Mouse (Mus musculus) limb, embryonic 14.5 days (tissue): ENCODE results near the gene Tom1l1. TPM values are rescaled to one million over a fixed set of nuclear protein-coding genes. Genes with fewer than 3 reads are reported as not detected.
A peak's percentile ranks its signal among the peaks of the same experiment; 100 is the strongest.

Experiments used
- ATAC-seq: fragments of 200-750 bp; cut with Nextera tagmentation; 2 replicates; pipeline ENCODE4 v1.8.0; 2017; ENCODE audit warnings: low read depth, moderate number of reproducible peaks, moderate TSS enrichment; ENCODE audit not compliant: low FRiP score
- DNase-seq: peaks from one replicate; pipeline ENCODE4 v3.0.0-alpha.2; 2015; ENCODE audit warnings: low spot score
- H3K27ac ChIP-seq: fragments of 300-500 bp; sonication (generic); replicated peaks from 2 replicates; pipeline ENCODE4 v1.5.1; 2014; ENCODE audit warnings: low read depth, mild to moderate bottlenecking, low read length, moderate library complexity, mixed read lengths
- H3K27me3 ChIP-seq: fragments of 300-500 bp; sonication (generic); 2 replicates; pipeline ENCODE4 v1.6.1; 2014; ENCODE audit warnings: low read length, mixed read lengths; ENCODE audit not compliant: control insufficient read depth, insufficient read depth
- H3K36me3 ChIP-seq: fragments of 300-500 bp; sonication (generic); 2 replicates; pipeline ENCODE4 v1.6.1; 2014; ENCODE audit warnings: mild to moderate bottlenecking, low read length, moderate library complexity, mixed read lengths; ENCODE audit not compliant: control insufficient read depth, insufficient read depth
- H3K4me1 ChIP-seq: fragments of 300-500 bp; sonication (generic); 2 replicates; pipeline ENCODE4 v1.6.1; 2014; ENCODE audit warnings: antibody characterized with exemption, low read length, mixed read lengths; ENCODE audit not compliant: control insufficient read depth, insufficient read depth
- H3K4me2 ChIP-seq: fragments of 300-500 bp; sonication (generic); replicated peaks from 2 replicates; pipeline ENCODE4 v1.6.1; 2014; ENCODE audit warnings: low read depth, mild to moderate bottlenecking, low read length, moderate library complexity; ENCODE audit not compliant: severe bottlenecking
- H3K4me3 ChIP-seq: fragments of 300-500 bp; sonication (generic); replicated peaks from 2 replicates; pipeline ENCODE4 v1.5.1; 2014; ENCODE audit warnings: low read length
- H3K9ac ChIP-seq: fragments of 300-500 bp; sonication (generic); 2 replicates; pipeline ENCODE4 v1.6.1; 2014; ENCODE audit warnings: mild to moderate bottlenecking, low read depth, low read length, moderate library complexity; ENCODE audit not compliant: severe bottlenecking
- H3K9me3 ChIP-seq: fragments of 300-500 bp; sonication (generic); 2 replicates; pipeline ENCODE4 v1.6.1; 2016; ENCODE audit warnings: low read length; ENCODE audit not compliant: control insufficient read depth
- POLR2A ChIP-seq: fragments of 200-500 bp; IDR thresholded peaks from 2 replicates; pipeline ENCODE4 v1.8.0; 2012; ENCODE audit warnings: inconsistent platforms, mild to moderate bottlenecking, moderate library complexity, borderline replicate concordance; ENCODE audit not compliant: insufficient read depth, insufficient read length; ENCODE audit errors: extremely low read depth
- WGBS: fragments of 180-500 bp; shearing (Covaris S2); extraction: QIAGEN DNeasy Blood & Tissue Kit; methylation state at CpG from one replicate; pipeline ENCODE4 v1.1.7; 2014; 5-methylcytosine and 5-hydroxymethylcytosine counted together
- polyA plus RNA-seq, 2 experiments: library from polyadenylated mRNA; depleted of rRNA in 1 of 2; stranded (reverse) in 1 of 2; unstranded in 1 of 2; fragments of >200 nt; fragmentation: Nextera tagmentation in 1 of 2; extraction: Ambion mirVana in 1 of 2; gene quantifications; 2 replicates each; pipeline versions ENCODE4 v1.2.1 to v1.2.3; 2012 to 2014

The Tom1l1 gene
- polyA plus RNA-seq, 2 experiments: 18.4 to 32.9 TPM

- no peaks in the 10 kb centered on the region for H3K9me3 ChIP-seq
- no peak overlapping the region for H3K27ac ChIP-seq
- peaks cover 15% of the 10 kb centered on the region; the same call in 1 of the 2 replicates for H3K36me3 ChIP-seq
- no peak overlapping the region for H3K9ac ChIP-seq
- no peak overlapping the region for H3K4me3 ChIP-seq
- H3K4me2 ChIP-seq: no peak overlapping the region
- no peak for TF ChIP-seq POLR2A
- H3K4me1 ChIP-seq: no peaks in the 10 kb centered on the region
- no peaks in the 10 kb centered on the region for H3K27me3 ChIP-seq
- peak; percentile 30 for DNase-seq
- no peak for ATAC-seq
These were observed 71.7 kb downstream of the Tom1l1 start for GRCm38 (mm10) chr11:90616431-90616830.

- H3K36me3 ChIP-seq: peaks cover 10% of the 10 kb centered on the region
- no peaks in the 10 kb centered on the region for H3K9me3 ChIP-seq
- H3K4me1 ChIP-seq: no peaks in the 10 kb centered on the region
- no peak overlapping the region for H3K9ac ChIP-seq
- H3K4me3 ChIP-seq: no peak overlapping the region
- no peak overlapping the region for H3K27ac ChIP-seq
- TF ChIP-seq POLR2A: no peak
- WGBS: 93% methylated on average over 6 of the region's 6 CpGs
- H3K27me3 ChIP-seq: no peaks in the 10 kb centered on the region
- ATAC-seq (no peak), DNase-seq (no peak)
- no peak overlapping the region for H3K4me2 ChIP-seq
These were observed 73.4 kb downstream of the Tom1l1 start for GRCm38 (mm10) chr11:90614743-90615142.

GRCm38 (mm10) chr11:90612118-90612517, 76.0 kb downstream of the Tom1l1 start:
- no peak for DNase-seq
- no peak overlapping the region for H3K4me2 ChIP-seq
- ATAC-seq: no peak
- no peaks in the 10 kb centered on the region for H3K27me3 ChIP-seq
- no peak for TF ChIP-seq POLR2A
- no peaks in the 10 kb centered on the region for H3K9me3 ChIP-seq
- no peak overlapping the region for H3K27ac ChIP-seq
- H3K4me1 ChIP-seq: no peaks in the 10 kb centered on the region
- no peak overlapping the region for H3K9ac ChIP-seq
- H3K4me3 ChIP-seq: no peak overlapping the region
- peaks cover 8% of the 10 kb centered on the region for H3K36me3 ChIP-seq

GRCm38 (mm10) chr11:90603066-90603465, 85.1 kb downstream of the Tom1l1 start:
- H3K4me3 ChIP-seq: no peak overlapping the region
- H3K27ac ChIP-seq: no peak overlapping the region
- TF ChIP-seq POLR2A: no peak
- no peaks in the 10 kb centered on the region for H3K4me1 ChIP-seq
- 95% methylated on average over 2 of the region's 2 CpGs for WGBS
- H3K9ac ChIP-seq: no peak overlapping the region
- peaks cover 35% of the 10 kb centered on the region for H3K36me3 ChIP-seq
- H3K4me2 ChIP-seq: no peak overlapping the region
- ATAC-seq (no peak), DNase-seq (no peak)
- H3K9me3 ChIP-seq: no peaks in the 10 kb centered on the region
- H3K27me3 ChIP-seq: no peaks in the 10 kb centered on the region

GRCm38 (mm10) chr11:90595826-90596225, 92.3 kb downstream of the Tom1l1 start:
- no peak for TF ChIP-seq POLR2A
- Histone ChIP-seq H3K4me1 (no peaks in the 10 kb centered on the region), H3K4me2 (no peak overlapping the region), H3K9me3 (no peaks in the 10 kb centered on the region), H3K9ac (no peak overlapping the region), H3K4me3 (no peak overlapping the region), H3K27ac (no peak overlapping the region), H3K27me3 (no peaks in the 10 kb centered on the region), H3K36me3 (peaks cover 31% of the 10 kb centered on the region)
- DNase-seq (peak; percentile 63), ATAC-seq (peak; percentile 62; the same call in 1 of the 2 replicates)
- 60% methylated on average over 1 of the region's 1 CpGs for WGBS

Other genes with a start within 250 kb of the Tom1l1 start
- gene Stxbp4, start 50.3 kb downstream of the Tom1l1 start, polyA plus RNA-seq (2012; rRNA removed): 11.1 and 12.1 TPM in 2 replicates
- 21.8 and 26.9 TPM in 2 replicates for gene Stxbp4, start 50.3 kb downstream of the Tom1l1 start, polyA plus RNA-seq (2014; fragmentation: Nextera tagmentation; extraction: Ambion mirVana)
- gene Cox11, start 50.2 kb downstream of the Tom1l1 start, polyA plus RNA-seq (2012; rRNA removed): 33.7 and 34.9 TPM in 2 replicates
- 26.6 and 28.1 TPM in 2 replicates for gene Cox11, start 50.2 kb downstream of the Tom1l1 start, polyA plus RNA-seq (2014; fragmentation: Nextera tagmentation; extraction: Ambion mirVana)